Mouse (Mus musculus): ENCODE data around the gene Cib4.

Gene Cib4

DNA sequence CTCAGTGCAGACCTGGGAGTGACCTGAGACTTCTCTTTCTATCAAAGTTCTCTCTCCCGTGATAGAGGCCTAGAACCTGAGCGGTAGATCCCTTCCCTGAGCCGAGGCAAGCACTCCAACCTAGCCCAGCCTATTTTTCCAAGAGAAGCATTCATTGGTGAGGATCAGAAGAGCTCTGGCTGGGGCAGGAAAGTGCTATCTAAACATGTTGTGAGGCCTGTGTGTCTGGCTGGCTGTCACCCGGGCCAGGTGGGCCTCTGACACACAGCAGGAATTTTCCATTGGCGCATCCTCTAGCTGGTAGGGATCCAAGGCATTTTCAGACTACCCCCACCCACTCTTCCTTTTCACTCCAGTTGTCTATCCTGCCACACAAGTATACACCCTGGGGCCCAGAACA lies 26.2 kb upstream of the Cib4 start:
- no peak for DNase-seq (ENCODE audit: low spot score in 2 of 2)

DNA sequence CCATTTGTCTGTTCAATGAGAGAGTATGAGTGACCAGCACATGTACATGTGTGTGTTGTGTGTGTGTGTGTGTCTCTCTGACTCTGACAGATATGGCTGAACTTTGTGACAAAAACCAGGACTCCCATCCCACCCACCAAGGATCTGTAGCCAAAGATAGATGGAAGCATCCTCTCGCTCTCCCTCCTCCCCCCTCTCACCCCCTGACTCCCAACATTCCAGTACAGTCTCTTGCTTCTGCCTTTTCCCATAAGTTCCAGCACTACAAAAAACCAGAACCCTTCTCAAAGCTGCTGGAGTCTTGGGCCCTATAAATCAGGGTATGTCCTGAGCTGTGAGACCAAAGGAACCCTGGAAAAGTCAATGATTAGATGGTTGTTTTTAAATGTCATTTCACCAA lies 22.8 kb upstream of the Cib4 start:
- no peak for DNase-seq (ENCODE audit: low spot score in 2 of 2)

DNA sequence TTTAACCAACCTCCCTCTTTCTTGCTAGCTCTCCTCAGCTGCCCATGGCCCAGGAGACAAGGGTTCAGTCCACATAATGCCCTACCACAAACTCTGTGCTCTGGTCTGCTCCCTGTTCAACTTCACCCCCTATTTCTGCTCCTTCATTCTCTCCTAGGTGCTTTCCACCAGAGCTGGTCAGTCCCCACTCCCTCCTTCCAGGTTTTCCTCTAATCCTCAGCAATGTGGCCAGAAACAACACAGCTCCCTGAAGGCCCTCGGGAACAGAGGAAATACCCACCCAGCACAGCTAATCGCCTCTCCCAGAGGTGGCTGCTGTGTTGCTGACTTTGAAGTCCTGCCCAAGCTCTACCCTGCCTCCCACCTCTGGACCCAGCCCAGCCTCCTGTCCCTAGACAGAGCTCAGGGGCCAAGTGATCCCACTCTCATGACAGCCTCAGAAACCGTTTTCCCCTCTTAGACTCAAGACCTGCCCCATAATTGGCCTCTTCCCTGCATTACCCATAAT lies 14.4 kb upstream of the Cib4 start:
- DNase-seq (ENCODE audit: low spot score in 2 of 2), result no peak

DNA sequence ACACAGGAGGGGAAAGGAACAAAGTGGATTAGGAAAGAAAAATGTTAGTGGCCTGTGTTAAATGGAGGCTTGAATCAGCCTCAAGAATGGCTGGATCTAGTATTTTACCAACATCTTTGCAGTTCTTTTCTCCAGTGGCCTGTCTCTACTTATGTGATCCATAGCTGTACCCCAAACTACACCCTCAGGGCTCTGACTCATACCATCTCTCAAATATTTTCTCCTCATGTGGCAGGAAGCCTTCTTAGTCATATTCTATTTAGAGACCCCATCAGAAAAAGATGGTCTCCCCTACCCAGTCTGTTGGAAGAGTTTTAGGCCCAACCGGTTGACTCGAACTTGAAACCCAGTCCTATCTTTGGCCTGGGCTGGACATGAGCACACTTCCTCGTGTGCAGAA lies 13.8 kb upstream of the Cib4 start:
- no peak for DNase-seq (ENCODE audit: low spot score in 2 of 2)

DNA sequence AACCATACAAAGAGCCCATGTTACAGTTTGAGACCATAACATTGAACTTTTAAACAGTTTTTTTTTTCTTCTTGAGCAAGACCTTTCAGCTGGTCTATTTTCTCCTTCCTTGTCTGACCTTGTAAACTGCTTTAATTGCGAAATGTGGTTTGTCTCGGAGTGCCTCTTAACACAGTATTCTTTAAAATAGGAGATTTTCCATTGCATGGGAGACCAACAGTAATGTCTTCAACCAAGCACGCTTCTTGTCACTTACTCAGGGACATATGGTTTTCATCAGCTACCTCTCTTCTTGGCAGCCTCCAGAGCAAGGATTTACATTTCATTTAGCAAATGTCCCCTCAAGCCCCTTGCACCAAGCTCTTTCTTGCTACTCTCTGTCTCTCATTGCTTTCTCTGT lies 10.6 kb upstream of the Cib4 start:
- DNase-seq (ENCODE audit: low spot score in 2 of 2), result no peak

DNA sequence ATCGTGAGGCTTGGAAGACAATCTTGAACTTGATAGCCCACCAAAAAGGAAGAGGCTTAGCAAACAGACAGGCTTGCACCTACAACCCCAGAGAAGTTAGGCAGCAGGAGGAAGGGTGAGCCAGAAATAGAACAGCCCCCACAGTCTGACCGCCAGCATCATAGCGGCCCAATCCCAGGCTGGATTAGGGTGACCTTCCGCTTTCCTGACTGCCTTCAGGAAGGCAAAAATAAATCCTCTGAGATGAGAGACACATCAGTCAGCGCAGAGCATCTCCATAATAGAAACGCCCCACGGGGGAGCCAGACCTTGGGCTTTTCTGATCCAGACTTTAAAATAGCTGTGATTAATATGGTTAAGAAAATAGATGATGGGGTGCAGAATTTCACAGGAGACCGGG lies 9.3 kb upstream of the Cib4 start:
- no peak for DNase-seq (ENCODE audit: low spot score in 2 of 2)

DNA sequence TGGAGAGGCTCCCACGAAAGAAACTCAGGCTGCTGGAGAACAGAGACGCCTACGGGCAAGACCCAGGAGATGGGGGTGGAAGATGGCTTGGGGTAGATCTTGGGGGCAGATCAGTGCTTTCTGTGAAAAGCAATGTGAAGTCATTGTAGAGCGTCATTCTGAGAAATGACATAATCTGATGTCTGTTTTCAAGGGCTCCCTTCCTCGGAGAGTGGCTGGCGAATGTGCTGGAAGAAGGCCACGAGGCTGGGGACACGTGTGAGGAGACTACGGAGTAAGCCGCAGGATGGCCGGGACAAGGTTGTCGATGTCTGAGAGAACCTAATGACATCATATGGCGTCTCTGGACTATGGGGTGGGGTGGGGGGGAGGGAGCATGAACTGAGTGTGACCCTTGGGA lies 8.3 kb upstream of the Cib4 start:
- no peak for DNase-seq (ENCODE audit: low spot score in 2 of 2)

DNA sequence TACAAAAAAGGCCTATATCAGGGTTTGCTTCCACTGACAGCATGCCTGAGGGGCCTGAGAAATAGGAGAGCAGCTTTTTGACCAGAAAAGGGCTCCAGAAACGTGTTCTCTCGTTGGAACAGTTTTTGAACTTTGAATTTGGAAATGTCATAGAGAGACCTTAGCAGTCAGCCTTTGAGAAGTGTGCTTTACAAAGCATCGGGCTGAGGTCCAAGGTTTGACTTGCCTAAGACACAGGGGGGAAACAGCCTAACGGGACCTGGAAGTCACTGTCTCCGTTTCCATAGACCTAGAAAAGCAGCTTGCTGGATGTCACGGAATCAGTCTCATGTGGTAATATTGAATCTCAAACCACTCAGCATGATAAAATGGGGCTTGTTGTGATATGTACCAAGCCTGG lies 6.4 kb upstream of the Cib4 start:
- no peak for DNase-seq (ENCODE audit: low spot score in 2 of 2)

DNA sequence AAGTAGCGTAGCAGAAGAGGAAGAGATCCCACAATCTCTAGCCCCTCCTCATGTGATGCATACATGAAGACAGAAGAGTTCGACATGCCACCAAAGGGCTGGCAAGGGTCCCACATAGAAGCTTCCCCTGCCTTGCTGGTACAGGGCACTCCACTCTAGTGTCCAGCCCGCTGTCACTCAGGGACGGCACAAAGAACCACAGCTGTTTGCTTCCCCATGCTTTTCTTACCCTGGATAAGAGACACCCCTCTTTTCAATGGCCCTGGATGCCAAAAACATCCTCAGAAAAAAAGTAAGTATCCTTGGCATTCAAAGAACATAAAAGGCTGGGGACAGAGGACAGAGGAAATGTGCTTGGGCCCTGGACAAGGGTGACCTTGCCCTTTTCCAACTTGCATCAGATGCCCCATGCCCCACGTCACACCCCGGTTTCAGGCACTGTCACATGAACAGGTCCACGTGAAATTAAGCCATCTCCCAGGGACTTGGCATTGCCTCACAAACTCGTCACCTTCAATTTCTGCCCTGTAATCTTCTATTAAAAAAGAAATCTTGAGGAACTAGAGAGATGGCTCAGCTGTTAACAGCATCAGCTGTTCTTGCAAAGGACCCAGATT lies 5.5 kb upstream of the Cib4 start:
- DNase-seq (ENCODE audit: low spot score in 2 of 2), result no peak

DNA sequence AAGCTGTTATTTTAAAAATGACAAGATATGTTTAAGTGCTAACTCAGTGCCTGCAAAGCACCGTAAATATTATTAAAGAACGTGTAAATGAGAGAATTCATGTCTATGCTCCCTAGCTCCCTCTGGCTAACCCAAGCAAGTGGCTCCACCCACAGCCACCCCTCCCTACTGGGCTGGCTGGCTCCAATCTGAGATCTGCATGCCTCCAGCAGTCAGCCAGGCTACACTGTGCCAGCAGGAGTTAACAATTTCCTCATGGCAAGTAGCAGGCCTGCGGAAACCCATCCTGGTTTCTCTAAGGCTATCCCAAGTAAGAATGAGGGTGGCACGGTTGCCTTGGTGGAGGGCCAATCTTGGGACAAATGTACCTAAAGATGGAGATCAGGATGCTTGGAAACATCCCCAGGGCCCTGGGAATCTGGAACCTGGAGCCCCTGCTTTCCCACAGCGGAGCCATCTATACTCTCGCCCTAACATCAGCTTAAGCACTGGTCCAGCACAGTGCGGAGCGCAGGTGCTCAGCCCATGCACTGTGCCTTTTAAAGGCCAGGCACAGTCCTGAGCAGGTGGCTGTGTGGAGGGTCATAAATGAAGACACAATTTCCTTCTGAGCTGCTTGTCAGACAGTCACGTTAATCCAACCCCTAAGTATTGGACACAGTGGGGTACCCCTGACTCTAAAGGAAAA lies 4.8 kb upstream of the Cib4 start:
- no peak for DNase-seq (ENCODE audit: low spot score in 2 of 2)

DNA sequence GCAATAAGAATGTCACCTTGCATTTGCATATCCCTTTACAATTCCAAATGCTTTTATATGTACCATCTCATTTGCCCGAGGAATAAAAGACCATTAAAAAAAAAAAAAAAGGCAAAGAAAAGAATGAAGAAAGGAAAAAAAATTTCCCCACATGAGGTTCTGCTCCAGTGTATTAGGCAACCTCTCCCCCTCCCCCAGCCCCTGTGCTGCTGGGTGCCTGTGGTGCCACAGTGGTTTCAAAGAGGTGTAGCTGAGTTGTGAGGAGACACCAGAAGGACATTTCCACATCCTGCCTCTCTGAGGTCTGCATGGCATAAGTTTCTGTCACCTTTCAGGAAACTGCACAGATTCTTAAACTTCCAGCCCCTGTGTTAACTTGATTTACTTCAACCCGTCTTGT lies 3.0 kb upstream of the Cib4 start:
- no peak for DNase-seq (ENCODE audit: low spot score in 2 of 2)

DNA sequence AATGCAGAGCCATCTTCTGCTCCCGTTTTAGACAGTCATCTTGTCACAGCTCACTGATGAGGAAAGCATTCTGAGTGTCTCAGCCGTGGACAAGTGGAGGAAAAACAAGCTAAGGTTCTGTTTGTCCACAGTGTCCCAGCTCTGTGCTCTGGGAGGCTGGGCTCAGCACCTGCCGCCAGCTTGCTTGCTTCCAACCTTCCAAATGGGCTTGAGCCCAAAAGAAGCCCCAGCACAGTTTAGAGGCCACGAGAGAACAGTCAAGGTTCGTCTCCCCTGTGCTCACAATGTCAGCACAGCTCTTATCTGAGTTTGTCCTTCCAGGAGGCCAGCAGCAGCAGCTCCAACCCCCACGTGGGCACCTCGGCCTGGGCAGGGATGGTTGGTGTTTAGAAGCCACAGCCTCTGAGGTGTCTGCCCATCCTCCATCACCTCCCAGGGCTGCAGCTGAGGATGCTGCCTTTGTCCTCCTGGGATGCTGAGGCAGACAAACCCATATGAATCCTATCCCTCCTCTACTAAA lies 9.5 kb downstream of the Cib4 start:
- no peak for DNase-seq (ENCODE audit: low spot score in 2 of 2)

DNA sequence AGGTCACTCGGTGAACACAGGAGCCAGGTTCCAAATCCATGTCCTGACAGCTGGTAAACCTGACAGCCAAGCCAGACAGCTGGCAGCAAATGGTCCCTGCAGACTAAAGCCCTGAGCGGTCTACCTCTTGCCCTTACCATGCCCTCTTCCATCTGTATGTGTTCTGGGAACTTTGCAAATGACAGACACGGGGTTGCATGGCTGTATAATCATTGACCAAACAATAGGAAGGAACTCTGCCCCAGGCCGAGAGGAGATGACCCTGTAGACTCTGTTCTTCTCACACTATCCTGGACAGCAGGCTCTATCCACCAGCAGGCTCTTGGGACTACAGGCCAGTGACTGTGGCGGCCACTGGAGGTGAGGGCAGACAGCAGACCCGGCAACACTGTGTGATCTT lies 11.0 kb downstream of the Cib4 start:
- no peak for DNase-seq (ENCODE audit: low spot score in 2 of 2)

DNA sequence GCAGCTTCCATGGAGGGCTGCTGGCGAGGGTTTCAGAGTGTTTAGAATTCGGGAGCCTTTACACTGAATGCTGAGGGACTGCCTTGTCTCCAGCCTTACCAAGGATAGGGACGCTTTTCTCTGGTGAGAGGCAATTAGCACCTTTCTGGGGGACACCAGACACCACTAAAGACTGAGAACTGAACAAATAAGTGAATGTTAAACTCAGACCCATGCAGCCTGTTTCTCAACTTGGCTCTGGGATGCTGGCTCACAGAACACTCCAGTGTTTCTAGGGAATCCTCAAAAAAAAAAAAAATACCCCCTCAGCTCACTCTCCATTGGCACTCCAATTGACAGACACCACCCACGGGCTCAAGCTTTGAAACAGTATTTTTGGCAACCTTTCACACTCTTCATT lies 16.7 kb downstream of the Cib4 start:
- DNase-seq (ENCODE audit: low spot score in 2 of 2), result no peak

DNA sequence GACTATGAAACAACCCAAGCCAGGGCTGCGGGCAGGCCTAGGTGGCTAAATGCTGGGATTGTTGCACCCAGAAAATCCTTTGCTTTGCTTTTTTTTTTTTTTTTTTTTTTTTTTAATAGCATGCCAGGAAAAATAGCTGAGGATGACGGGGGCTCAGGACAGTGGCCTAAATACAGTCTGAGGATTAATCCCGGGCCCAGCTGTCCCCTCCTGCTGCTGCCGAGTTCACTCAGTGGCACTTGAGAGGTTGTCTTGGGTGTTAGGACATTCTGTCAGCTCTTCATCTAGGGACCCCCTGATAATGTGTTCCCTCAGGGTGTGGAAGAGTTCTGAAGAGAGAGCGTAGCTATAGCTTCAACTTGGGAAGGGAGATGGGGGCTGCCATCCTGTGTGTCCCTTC lies 18.5 kb downstream of the Cib4 start:
- DNase-seq (ENCODE audit: low spot score in 2 of 2), result no peak

DNA sequence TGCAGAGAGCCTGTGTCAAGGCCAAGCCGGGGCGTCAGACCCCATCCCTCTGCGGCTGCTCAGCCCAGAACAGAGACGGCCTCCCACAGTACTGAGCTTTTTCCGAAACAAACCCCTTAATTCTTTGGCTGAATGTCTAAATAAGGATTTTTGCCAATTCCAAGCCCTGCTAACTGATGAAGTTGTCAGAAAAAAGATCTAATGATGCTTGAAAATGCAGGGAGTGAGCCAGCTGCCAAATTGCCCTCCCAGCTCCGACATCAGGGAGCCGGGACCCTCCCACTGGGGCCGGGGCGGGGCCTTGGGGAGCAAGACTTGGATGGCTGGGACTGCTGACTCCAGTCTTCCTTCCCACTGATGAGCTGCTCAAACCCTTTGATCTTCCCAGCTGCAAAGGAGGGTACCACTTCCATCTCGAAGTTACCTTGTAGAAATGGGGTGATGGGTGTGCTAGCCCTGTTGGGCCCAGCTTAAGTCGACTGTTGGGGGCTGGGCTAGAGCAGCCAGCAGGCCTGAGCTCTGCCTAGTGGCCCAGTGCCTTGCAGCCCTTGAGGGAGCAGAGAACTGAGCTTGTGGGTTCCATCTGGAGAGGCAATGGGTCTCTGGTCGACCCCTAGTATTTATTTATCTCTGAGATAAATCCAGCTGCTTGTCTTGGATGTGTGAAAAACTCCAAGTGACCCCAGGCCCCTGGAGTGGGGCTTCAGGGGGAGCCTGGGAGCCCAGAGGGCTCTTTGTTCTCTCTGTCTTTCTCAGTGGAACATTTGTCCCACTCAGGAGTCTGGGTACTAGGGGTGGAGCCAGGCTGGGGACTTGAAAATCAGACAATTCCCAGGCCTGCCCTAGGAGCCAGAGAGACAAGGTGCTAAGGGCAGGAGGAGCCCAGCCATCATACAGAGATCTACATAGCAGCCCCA lies 19.5 kb downstream of the Cib4 start:
- no peak for DNase-seq (ENCODE audit: low spot score in 2 of 2)

DNA sequence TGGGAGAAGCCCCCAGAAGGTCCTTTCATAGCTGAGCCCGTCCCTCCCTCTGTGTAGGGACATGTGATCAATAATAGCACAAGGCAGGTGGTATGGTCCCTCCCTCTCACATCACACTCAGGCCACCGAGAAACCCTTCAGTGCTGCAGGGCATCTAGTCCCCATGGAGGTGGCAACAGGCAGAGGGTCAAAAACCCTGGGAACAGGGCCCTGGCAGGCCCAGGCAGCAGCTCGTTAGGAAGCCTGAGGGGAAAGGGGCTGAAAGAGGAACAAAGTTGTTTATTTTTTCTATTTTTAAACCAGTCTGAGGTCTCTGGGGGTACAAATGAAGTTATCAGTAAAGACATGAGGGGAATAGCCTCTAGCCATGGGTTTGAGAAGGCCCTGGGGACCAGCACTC lies 21.4 kb downstream of the Cib4 start:
- DNase-seq (ENCODE audit: low spot score in 2 of 2), result no peak

DNA sequence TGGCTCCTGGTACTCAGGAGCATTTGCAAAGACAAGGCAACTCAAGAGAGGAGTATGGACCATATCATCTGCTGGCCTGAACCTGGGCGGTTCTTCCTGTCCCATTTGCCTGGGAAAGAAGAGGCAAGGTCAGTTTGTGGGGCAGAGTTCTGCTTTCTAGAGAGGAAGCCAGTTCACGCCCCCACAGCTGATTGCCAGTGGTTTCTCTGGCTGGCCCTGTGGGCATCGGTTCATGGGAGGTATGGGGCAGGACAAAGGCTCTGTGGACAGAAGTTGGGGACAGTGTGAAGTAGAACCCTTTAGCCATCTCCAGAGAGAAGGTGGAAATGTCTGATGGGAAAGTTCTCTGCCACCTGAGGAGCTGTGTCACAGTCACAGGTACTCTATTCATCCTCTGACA lies 22.5 kb downstream of the Cib4 start:
- no peak for DNase-seq (ENCODE audit: low spot score in 2 of 2)

DNA sequence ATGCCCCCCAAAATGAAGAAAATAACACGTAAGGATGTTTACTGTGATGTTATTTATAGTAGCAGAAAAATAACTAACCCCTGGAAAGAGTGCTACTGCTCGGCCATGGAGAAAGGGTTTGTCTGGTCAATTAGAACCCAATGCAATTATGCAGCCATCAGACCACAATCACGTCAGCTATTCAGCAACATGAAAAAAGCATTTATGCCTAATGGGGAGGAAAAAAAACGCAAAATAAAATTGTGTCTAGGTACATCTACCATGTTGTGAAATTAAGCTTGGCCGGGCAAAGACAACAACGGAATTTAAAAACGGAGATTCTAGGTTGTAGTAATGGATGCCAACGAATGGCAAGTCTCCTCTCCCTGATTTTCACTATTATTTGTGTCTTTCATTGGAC lies 23.2 kb downstream of the Cib4 start:
- DNase-seq (ENCODE audit: low spot score in 2 of 2), result no peak

DNA sequence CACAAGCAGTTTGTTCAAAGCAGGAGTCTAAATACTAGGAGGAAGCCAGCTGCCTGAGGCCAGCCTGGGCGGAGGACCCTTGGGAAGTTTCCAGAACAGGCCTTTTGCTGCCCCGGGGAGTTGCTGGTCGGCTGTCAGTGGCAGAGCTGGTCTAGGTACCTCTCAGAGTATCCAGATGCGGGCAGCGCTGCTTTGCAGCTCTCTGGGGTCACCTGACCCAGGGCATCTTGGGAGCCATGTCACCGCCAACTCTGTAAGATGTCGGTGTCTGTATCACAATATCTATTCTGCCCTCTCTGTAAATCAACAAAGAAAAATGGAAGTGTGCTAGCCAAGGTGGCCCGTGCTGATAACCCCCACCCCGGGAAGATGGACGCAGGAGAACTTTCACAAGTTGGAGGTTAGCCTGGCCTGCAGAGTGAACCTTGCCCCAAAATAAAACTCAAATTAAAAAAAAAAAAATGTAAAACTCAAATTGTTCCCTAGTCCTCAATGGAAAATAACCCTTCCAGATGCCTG lies 25.4 kb downstream of the Cib4 start:
- DNase-seq (ENCODE audit: low spot score in 2 of 2), result no peak

DNA sequence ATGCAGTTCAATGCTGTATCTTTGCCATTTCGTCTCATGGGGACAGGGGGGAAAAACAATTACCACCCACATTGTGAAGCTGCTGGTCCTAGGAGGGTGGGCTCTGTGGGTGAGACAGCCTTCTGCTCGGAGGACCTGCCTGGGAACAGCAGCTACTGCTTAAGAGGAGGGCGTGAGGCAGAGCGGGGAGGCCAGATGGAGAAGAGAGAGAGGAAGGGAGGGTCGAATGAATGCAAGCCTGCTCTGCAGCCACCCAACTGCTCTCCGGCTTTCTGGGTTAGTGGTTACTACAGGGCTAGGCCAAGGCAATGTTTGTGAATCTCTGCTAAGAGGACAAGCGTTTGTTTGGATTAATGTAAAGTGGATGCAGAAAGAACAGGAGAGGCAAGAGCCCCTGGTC lies 26.1 kb downstream of the Cib4 start:
- no peak for DNase-seq (ENCODE audit: low spot score in 2 of 2)

DNA sequence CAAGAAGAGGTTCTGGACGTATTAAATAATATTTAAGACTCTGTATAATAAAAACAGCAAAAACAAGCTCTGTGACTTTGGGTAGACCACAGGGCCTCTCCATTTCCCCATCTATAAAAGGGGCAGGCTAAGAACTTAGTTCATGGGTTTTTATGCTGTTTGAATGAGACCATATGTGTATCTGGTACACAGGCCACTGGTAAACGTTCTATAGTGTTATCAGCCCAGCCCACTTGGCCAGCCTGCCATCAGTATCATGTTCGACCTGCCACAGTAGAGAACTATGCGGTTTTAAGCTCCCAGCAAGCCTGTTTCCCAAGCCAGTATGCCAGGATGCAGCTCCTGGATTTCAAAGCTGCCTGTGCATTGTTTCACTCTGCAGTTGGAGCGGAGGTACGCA lies 27.1 kb downstream of the Cib4 start:
- DNase-seq (ENCODE audit: low spot score in 2 of 2), result no peak
